Mouse (Mus musculus): Measurements from ENCODE around the gene Fam149b. TPM values are rescaled to one million over a fixed set of nuclear protein-coding genes. Genes with fewer than 3 reads are reported as not detected.

Gene Fam149b
- polyA plus RNA-seq, 1 experiment from 2014 or later, result 12.8 TPM

DNA sequence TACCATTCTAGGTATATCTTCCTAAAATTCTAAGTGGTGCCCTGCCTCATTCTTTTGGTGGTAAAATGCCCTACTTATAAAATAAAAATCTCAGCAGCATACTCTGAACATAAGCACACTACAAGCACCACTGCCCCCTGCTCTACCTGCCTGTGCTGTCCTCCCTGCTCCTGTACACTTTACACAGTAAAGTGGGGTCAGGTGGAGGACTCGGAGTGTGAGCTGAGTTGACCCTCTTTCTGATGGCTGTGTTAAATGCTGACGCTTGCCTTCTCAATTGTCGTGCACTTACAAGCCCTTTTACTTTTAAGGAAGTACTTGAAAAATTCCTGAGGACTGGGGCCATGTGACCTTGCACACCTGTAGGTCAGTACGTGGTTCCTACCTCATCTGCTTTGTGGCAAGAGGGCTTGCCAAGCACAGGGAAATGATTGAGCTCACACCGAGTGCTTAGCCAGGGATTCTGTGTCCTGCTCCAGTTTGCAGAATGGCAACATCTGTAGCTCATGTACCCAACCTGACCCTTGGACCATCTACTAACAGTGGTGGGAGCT, 31.2 kb downstream of the Fam149b start:
- peak; percentile 37; the same call in 1 of the 2 replicates for ATAC-seq
- no peaks in the 10 kb centered on the region for H3K4me1 ChIP-seq (replicated peaks; ENCODE audit: control insufficient read depth, insufficient read depth, low read length)
- 0 out of 2 replicates have a peak overlapping the region, but pooled peaks have one; percentile 3 for H3K4me2 ChIP-seq (replicated peaks; ENCODE audit: low read depth)
- H3K27me3 ChIP-seq (replicated peaks; ENCODE audit: control insufficient read depth, insufficient read depth, low read length), result no peaks in the 10 kb centered on the region
- WGBS, result 47% methylated on average over 5 of the region's 5 CpGs
- H3K27ac ChIP-seq (ENCODE audit: low read depth, low read length), result no peak overlapping the region
- H3K4me3 ChIP-seq (ENCODE audit: low read depth, low read length), result no peak overlapping the region
- H3K9me3 ChIP-seq (ENCODE audit: control insufficient read depth), result no peaks in the 10 kb centered on the region
- peaks cover 39% of the 10 kb centered on the region for H3K36me3 ChIP-seq (ENCODE audit: control insufficient read depth, insufficient read depth)
- no peak overlapping the region for H3K9ac ChIP-seq (ENCODE audit: low read depth, low read length)
- no peak for TF ChIP-seq CTCF (IDR thresholded peaks at IDR 0.05; ENCODE audit: low read depth)

DNA sequence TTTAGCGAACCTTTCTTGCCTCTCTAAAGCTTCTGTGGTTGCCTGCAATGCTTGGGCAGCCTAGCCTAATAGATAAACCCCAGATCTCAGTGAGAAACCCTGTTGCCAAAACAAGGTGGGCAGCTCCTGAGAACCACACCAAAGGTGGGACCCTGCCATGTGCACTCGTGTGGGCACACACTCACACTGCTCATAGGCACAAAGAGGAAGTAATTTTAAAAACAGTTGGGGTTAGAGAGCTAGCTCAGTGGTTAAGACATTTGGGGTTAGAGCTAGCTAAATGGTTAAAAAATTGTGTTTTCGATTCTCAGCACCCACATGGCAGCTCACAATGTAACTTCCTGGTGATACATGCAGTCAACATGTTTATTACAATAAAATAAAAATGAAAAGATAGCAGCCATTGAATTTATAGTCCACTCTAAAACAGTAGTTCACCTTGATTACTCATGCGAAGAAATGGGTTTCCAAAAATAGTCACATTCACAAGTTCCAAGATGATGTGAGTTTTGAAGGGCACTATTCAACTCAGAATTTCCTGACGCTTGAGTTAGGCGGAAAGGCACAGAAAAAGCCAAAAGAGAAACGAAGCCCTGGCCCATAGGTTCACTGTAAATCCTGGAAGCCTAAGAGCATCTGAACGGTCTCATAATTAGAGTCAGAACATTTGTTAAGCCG, 31.9 kb downstream of the Fam149b start:
- Histone ChIP-seq H3K36me3 (ENCODE audit: control insufficient read depth, insufficient read depth) (peaks cover 39% of the 10 kb centered on the region), H3K4me3 (ENCODE audit: low read depth, low read length) (no peak overlapping the region), H3K4me1 (replicated peaks; ENCODE audit: control insufficient read depth, insufficient read depth, low read length) (no peaks in the 10 kb centered on the region), H3K27ac (ENCODE audit: low read depth, low read length) (no peak overlapping the region), H3K9ac (ENCODE audit: low read depth, low read length) (no peak overlapping the region), H3K27me3 (replicated peaks; ENCODE audit: control insufficient read depth, insufficient read depth, low read length) (no peaks in the 10 kb centered on the region), H3K9me3 (ENCODE audit: control insufficient read depth) (no peaks in the 10 kb centered on the region), H3K4me2 (replicated peaks; ENCODE audit: low read depth) (no peak overlapping the region)
- ATAC-seq, result no peak
- no peak for TF ChIP-seq CTCF (IDR thresholded peaks at IDR 0.05; ENCODE audit: low read depth)
- 90% methylated on average over 9 of the region's 9 CpGs for WGBS

- Histone ChIP-seq H3K4me1 (replicated peaks; ENCODE audit: control insufficient read depth, insufficient read depth, low read length) (no peaks in the 10 kb centered on the region), H3K27ac (ENCODE audit: low read depth, low read length) (peak within 1 kb of the TSS; percentile 68), H3K9me3 (ENCODE audit: control insufficient read depth) (no peaks in the 10 kb centered on the region), H3K36me3 (ENCODE audit: control insufficient read depth, insufficient read depth) (peaks cover 16% of the 10 kb centered on the region), H3K27me3 (replicated peaks; ENCODE audit: control insufficient read depth, insufficient read depth, low read length) (no peaks in the 10 kb centered on the region), H3K4me2 (replicated peaks; ENCODE audit: low read depth) (peak within 1 kb of the TSS; percentile 86), H3K9ac (ENCODE audit: low read depth, low read length) (peak within 1 kb of the TSS; percentile 58), H3K4me3 (ENCODE audit: low read depth, low read length) (peak within 1 kb of the TSS; percentile 75)
- under 1% methylated on average over 58 of the region's 59 CpGs for WGBS
- no peak for TF ChIP-seq CTCF (IDR thresholded peaks at IDR 0.05; ENCODE audit: low read depth)
- peak; percentile 64 for ATAC-seq
These were observed 40.6 kb downstream of the Fam149b start, which contains the start of gene Dnajc9 for GRCm38 (mm10) chr14:20388441-20389129. Gene Dnajc9 (minus strand): TSS chr14:20388910.

- H3K4me1 ChIP-seq (replicated peaks; ENCODE audit: control insufficient read depth, insufficient read depth, low read length), result no peaks in the 10 kb centered on the region
- TF ChIP-seq CTCF (IDR thresholded peaks at IDR 0.05; ENCODE audit: low read depth), result no peak
- H3K36me3 ChIP-seq (ENCODE audit: control insufficient read depth, insufficient read depth), result peaks cover 16% of the 10 kb centered on the region
- no peak for ATAC-seq
- WGBS, result 78% methylated on average over 8 of the region's 8 CpGs
- H3K27ac ChIP-seq (ENCODE audit: low read depth, low read length), result no peak overlapping the region
- no peak overlapping the region for H3K9ac ChIP-seq (ENCODE audit: low read depth, low read length)
- H3K4me2 ChIP-seq (replicated peaks; ENCODE audit: low read depth), result peak overlapping the region; percentile 86; the same call in 1 of the 2 replicates
- no peaks in the 10 kb centered on the region for H3K9me3 ChIP-seq (ENCODE audit: control insufficient read depth)
- H3K4me3 ChIP-seq (ENCODE audit: low read depth, low read length), result peak overlapping the region; percentile 75; the same call in 1 of the 2 replicates
- no peaks in the 10 kb centered on the region for H3K27me3 ChIP-seq (replicated peaks; ENCODE audit: control insufficient read depth, insufficient read depth, low read length)
These were observed 41.6 kb downstream of the Fam149b start for GRCm38 (mm10) chr14:20389446-20390079.

GRCm38 (mm10) chr14:20392326-20392725, 44.4 kb downstream of the Fam149b start:
- peak overlapping the region; percentile 68; the same call in 1 of the 2 replicates for H3K4me2 ChIP-seq (replicated peaks; ENCODE audit: low read depth)
- no peaks in the 10 kb centered on the region for H3K4me1 ChIP-seq (replicated peaks; ENCODE audit: control insufficient read depth, insufficient read depth, low read length)
- TF ChIP-seq CTCF (IDR thresholded peaks at IDR 0.05; ENCODE audit: low read depth), result no peak
- no peak overlapping the region for H3K27ac ChIP-seq (ENCODE audit: low read depth, low read length)
- H3K36me3 ChIP-seq (ENCODE audit: control insufficient read depth, insufficient read depth), result peaks cover 8% of the 10 kb centered on the region
- no peaks in the 10 kb centered on the region for H3K9me3 ChIP-seq (ENCODE audit: control insufficient read depth)
- H3K4me3 ChIP-seq (ENCODE audit: low read depth, low read length), result no peak overlapping the region
- 70% methylated on average over 3 of the region's 4 CpGs for WGBS
- no peaks in the 10 kb centered on the region for H3K27me3 ChIP-seq (replicated peaks; ENCODE audit: control insufficient read depth, insufficient read depth, low read length)
- H3K9ac ChIP-seq (ENCODE audit: low read depth, low read length), result no peak overlapping the region
- ATAC-seq, result no peak
